Mouse (Mus musculus) midbrain, embryonic 11.5 days (tissue): Measurements from ENCODE around the gene Tktl1. TPM values are rescaled to one million over a fixed set of nuclear protein-coding genes. Genes with fewer than 3 reads are reported as not detected.
A peak's percentile ranks its signal among the peaks of the same experiment; 100 is the strongest.
"Not testable (repeated sequence)": the region's sequence is repeated elsewhere in the genome, so short reads cannot be mapped to it uniquely, and the experiment has no call there.

Experiments used
- ATAC-seq: fragments of 200-750 bp; cut with Nextera tagmentation; 2 replicates; pipeline ENCODE4 v1.8.0; 2017; ENCODE audit warnings: moderate TSS enrichment, moderate library complexity; ENCODE audit not compliant: low FRiP score
- DNase-seq: peaks from one replicate; pipeline ENCODE4 v3.0.0; 2015; ENCODE audit warnings: low spot score; ENCODE audit errors: missing footprints
- H3K27ac ChIP-seq: fragments of 300-500 bp; sonication (generic); 2 replicates; pipeline ENCODE4 v1.5.1; 2014; ENCODE audit warnings: low read depth, low read length
- H3K27me3 ChIP-seq: fragments of 300-500 bp; sonication (generic); 2 replicates; pipeline ENCODE4 v1.6.1; 2014; ENCODE audit warnings: mild to moderate bottlenecking, low read length, moderate library complexity, mixed read lengths; ENCODE audit not compliant: control insufficient read depth, insufficient read depth
- H3K36me3 ChIP-seq: fragments of 300-500 bp; sonication (generic); 2 replicates; pipeline ENCODE4 v1.6.1; 2014; ENCODE audit warnings: mild to moderate bottlenecking, low read length, moderate library complexity, mixed read lengths; ENCODE audit not compliant: control insufficient read depth, insufficient read depth
- H3K4me1 ChIP-seq: fragments of 300-500 bp; sonication (generic); 2 replicates; pipeline ENCODE4 v1.6.1; 2014; ENCODE audit warnings: low read length; ENCODE audit not compliant: control insufficient read depth, insufficient read depth
- H3K4me2 ChIP-seq: fragments of 300-500 bp; sonication (generic); 2 replicates; pipeline ENCODE4 v1.6.1; 2014; ENCODE audit warnings: mild to moderate bottlenecking, moderate library complexity
- H3K4me3 ChIP-seq: fragments of 300-500 bp; sonication (generic); 2 replicates; pipeline ENCODE4 v1.5.1; 2014; ENCODE audit warnings: low read depth, low read length
- H3K9ac ChIP-seq: fragments of 300-500 bp; sonication (generic); 2 replicates; pipeline ENCODE4 v1.6.1; 2014; ENCODE audit warnings: low read length
- H3K9me3 ChIP-seq: fragments of 300-500 bp; sonication (generic); 2 replicates; pipeline ENCODE4 v1.6.1; 2016; ENCODE audit warnings: low read length; ENCODE audit not compliant: control insufficient read depth
- WGBS: fragments of 180-500 bp; shearing (Covaris S2); extraction: QIAGEN DNeasy Blood & Tissue Kit; methylation state at CpG from one replicate; pipeline ENCODE4 v1.1.7; 2014; 5-methylcytosine and 5-hydroxymethylcytosine counted together
- polyA plus RNA-seq: library from polyadenylated mRNA; unstranded; fragments of >200 nt; fragmentation: Nextera tagmentation; extraction: Ambion mirVana; gene quantifications from 2 replicates; pipeline ENCODE4 v1.2.1, GENCODE M21; 2014

The Tktl1 gene
- not detected in 2 replicates for polyA plus RNA-seq

- ATAC-seq (no peak), DNase-seq (no peak)
- Histone ChIP-seq H3K4me1 (no peaks in the 10 kb centered on the region), H3K9ac (no peak within 1 kb of the TSS), H3K27ac (no peak within 1 kb of the TSS), H3K4me3 (no peak within 1 kb of the TSS), H3K36me3 (no peaks in the 10 kb centered on the region), H3K27me3 (no peaks in the 10 kb centered on the region), H3K9me3 (no peaks in the 10 kb centered on the region), H3K4me2 (no peak within 1 kb of the TSS)
- WGBS: 86% methylated on average over 17 of the region's 17 CpGs
Measured at GRCm38 (mm10) chrX:74176959-74177358, at the start of gene Tktl1. Tktl1 (plus strand) TSS chrX:74177259.

DNA sequence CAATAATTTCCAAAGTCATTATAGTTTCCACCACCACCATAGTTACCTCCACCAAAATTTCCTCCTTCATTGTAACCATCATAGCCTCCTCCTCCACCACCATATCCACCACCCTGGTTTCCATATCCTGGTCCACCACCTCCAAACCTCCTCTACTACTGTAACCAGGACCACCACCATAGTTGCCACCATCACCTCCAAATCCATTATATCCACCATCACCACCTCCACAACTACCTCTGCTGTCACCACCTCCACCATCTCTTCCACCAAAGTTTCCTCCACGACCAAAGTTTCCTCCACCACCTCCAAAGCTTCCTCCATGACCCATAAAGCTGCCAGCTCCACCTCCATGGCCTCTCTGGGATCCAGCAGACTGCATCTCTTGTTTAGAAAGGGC is 41.8 kb upstream of the Tktl1 start, which contains the start of gene Mecp2:
Gene Mecp2 (minus strand): TSS at position 101 of the 400 bp plus-strand sequence.
- 24% methylated on average over 1 of the region's 1 CpGs for WGBS

DNA sequence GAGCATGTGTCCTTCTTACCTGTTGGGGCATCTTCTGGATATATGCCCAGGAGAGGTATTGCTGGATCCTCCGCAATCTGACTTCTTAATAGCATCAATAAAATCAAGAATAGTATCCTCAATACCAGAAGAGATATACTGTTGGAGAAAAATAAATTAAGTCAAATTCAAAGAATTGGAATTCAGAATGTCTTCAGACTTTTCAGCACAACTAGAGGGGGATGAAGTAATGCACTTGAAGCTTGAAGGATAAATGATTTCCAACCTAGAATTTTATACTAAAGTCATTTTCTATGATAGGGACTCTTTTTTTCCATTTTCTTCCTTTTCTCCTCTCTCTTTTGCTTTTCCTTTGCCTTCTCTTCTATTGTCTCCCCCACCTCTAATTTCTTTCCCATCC is 9.3 kb upstream of the Tktl1 start, which contains the start of gene Tex28:
Gene Tex28 (minus strand): TSS at position 101 of the 400 bp plus-strand sequence.
- Histone ChIP-seq H3K4me3 (no peak within 1 kb of the TSS), H3K27ac (no peak within 1 kb of the TSS), H3K4me2 (no peak within 1 kb of the TSS), H3K4me1 (no peaks in the 10 kb centered on the region), H3K27me3 (no peaks in the 10 kb centered on the region), H3K36me3 (no peaks in the 10 kb centered on the region), H3K9me3 (no peaks in the 10 kb centered on the region), H3K9ac (no peak within 1 kb of the TSS)
- DNase-seq: no peak
- no peak for ATAC-seq
- WGBS: 80% methylated on average over 1 of the region's 1 CpGs

More for the DNA sequence above, 41.8 kb upstream of the Tktl1 start, which contains the start of gene Mecp2:
- not testable (repeated sequence) for H3K9ac ChIP-seq, H3K27ac ChIP-seq, H3K27me3 ChIP-seq, H3K36me3 ChIP-seq, H3K4me2 ChIP-seq, ATAC-seq, H3K4me1 ChIP-seq, H3K4me3 ChIP-seq, DNase-seq, H3K9me3 ChIP-seq

DNA sequence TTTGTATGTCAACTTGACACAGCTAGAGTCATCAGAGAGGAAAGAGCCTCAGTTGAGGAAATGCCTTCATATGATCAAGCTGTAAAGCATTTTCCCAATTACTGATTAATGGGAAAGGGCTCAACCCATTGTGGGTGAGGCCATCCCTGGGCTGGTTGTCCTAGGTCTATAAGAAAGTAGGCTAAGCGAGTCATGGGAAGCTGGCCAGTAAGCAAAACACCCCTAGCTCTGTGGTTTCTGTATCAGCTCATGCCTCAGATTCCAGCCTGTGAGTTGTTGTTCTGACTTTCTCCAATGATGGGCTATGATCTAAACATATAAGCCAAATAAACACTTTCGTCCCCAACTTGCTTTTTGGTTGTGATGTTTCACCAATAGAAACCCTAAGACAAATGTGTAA is 26.5 kb downstream of the Tktl1 start:
- ATAC-seq (no peak), DNase-seq (no peak)
- 76% methylated on average over 2 of the region's 2 CpGs for WGBS
- H3K9ac ChIP-seq: no peak overlapping the region
- H3K27ac ChIP-seq: no peak overlapping the region
- H3K9me3 ChIP-seq: no peaks in the 10 kb centered on the region
- H3K27me3 ChIP-seq: no peaks in the 10 kb centered on the region
- H3K4me1 ChIP-seq: no peaks in the 10 kb centered on the region
- no peak overlapping the region for H3K4me2 ChIP-seq
- H3K36me3 ChIP-seq: no peaks in the 10 kb centered on the region
- no peak overlapping the region for H3K4me3 ChIP-seq

DNA sequence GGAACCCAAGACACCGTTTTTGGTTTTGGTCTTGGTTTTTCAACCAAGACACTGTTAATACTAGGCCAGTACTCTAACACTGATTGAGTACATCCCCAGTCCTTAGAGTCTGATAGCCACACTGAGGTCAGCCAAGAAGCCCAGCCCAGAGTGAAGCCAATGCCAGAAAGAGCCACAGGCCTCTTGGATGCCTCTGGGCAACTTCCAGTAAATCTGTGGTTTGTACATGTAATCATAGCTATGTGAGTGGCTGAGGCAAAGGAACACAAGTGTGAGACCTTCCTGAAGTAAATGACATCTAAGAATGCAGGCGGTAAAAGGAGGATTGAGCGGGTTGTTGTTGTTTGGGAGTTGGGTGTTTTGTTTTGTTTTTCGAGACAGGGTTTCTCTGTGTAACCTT is 41.4 kb downstream of the Tktl1 start:
- DNase-seq: no peak
- Histone ChIP-seq H3K9ac (no peak overlapping the region), H3K4me2 (no peak overlapping the region), H3K9me3 (no peaks in the 10 kb centered on the region), H3K36me3 (no peaks in the 10 kb centered on the region), H3K4me1 (no peaks in the 10 kb centered on the region), H3K4me3 (no peak overlapping the region), H3K27ac (no peak overlapping the region), H3K27me3 (no peaks in the 10 kb centered on the region)
- 92% methylated on average over 4 of the region's 4 CpGs for WGBS
- ATAC-seq: no peak

GRCm38 (mm10) chrX:74219449-74219848 is 42.4 kb downstream of the Tktl1 start:
- ATAC-seq: no peak
- no peak for DNase-seq
- H3K4me2 ChIP-seq: no peak overlapping the region
- no peak overlapping the region for H3K27ac ChIP-seq
- no peak overlapping the region for H3K4me3 ChIP-seq
- no peaks in the 10 kb centered on the region for H3K4me1 ChIP-seq
- H3K36me3 ChIP-seq: no peaks in the 10 kb centered on the region
- no peak overlapping the region for H3K9ac ChIP-seq
- no peaks in the 10 kb centered on the region for H3K27me3 ChIP-seq
- no peaks in the 10 kb centered on the region for H3K9me3 ChIP-seq
- WGBS: 61% methylated on average over 13 of the region's 13 CpGs

- 71% methylated on average over 1 of the region's 1 CpGs for WGBS
- not testable (repeated sequence) for H3K27ac ChIP-seq, H3K9ac ChIP-seq, H3K4me2 ChIP-seq, H3K9me3 ChIP-seq, H3K4me1 ChIP-seq, H3K36me3 ChIP-seq, DNase-seq, H3K4me3 ChIP-seq, ATAC-seq, H3K27me3 ChIP-seq
Measured at GRCm38 (mm10) chrX:74220099-74220498, 43.0 kb downstream of the Tktl1 start.

GRCm38 (mm10) chrX:74230038-74230437 is 53.0 kb downstream of the Tktl1 start:
- H3K9ac ChIP-seq: no peak overlapping the region
- no peaks in the 10 kb centered on the region for H3K4me1 ChIP-seq
- DNase-seq (peak; percentile 57), ATAC-seq (no peak)
- no peaks in the 10 kb centered on the region for H3K9me3 ChIP-seq
- no peak overlapping the region for H3K27ac ChIP-seq
- peaks cover 26% of the 10 kb centered on the region for H3K36me3 ChIP-seq
- 64% methylated on average over 1 of the region's 1 CpGs for WGBS
- H3K4me2 ChIP-seq: no peak overlapping the region
- H3K4me3 ChIP-seq: no peak overlapping the region
- H3K27me3 ChIP-seq: no peaks in the 10 kb centered on the region

DNA sequence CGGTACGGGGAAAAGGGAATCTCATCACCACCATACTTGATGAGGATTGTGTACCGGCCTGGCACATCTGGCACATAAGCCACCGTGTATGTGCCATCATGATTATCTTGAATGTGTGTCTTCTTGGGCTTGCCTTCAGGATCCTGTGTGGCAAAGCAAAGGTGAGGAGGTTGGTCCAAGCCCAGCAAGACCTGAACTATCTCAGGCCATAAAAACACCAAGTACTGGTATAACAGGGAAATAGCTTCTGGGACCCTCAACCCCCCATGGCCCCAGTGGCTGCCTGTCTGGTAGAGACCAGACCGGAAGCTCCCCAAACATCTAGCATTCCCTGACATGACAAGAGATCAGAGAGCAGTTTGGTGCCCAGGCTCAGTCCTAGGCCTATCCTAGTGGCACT is 56.1 kb downstream of the Tktl1 start:
- WGBS: 93% methylated on average over 5 of the region's 5 CpGs
- H3K4me1 ChIP-seq: no peaks in the 10 kb centered on the region
- no peak overlapping the region for H3K4me3 ChIP-seq
- H3K27ac ChIP-seq: no peak overlapping the region
- DNase-seq (peak; percentile 66), ATAC-seq (no peak)
- H3K4me2 ChIP-seq: no peak overlapping the region
- H3K36me3 ChIP-seq: peaks cover 22% of the 10 kb centered on the region
- H3K27me3 ChIP-seq: no peaks in the 10 kb centered on the region
- no peak overlapping the region for H3K9ac ChIP-seq
- no peaks in the 10 kb centered on the region for H3K9me3 ChIP-seq
